ENCODE assay signal across 8 mouse cellular contexts in genomic region chr3:52047537-52047936, GRCm38 (mm10). TPM values are rescaled to one million over a fixed set of nuclear protein-coding genes. Genes with fewer than 3 reads are reported as not detected.
DNase-seq lines count a peak whose midpoint lies in the region; ATAC-seq and TF ChIP-seq lines count a peak whose summit lies in the region.

No protein-coding gene starts in this region.

- peak overlapping the region; percentile 42 for H3K27ac ChIP-seq in kidney, adult 2 months (ENCODE audit: insufficient read depth, low read depth, low read length)
- H3K27ac ChIP-seq in embryonic facial prominence, embryonic 12.5 days: peak overlapping the region; percentile 97
- H3K27ac ChIP-seq in hindbrain, embryonic 16.5 days (ENCODE audit: low read depth, low read length): peak overlapping the region; percentile 89
- peak overlapping the region; percentile 90 for H3K27ac ChIP-seq in midbrain, embryonic 16.5 days (ENCODE audit: low read length)

- no peak for TF ChIP-seq CTCF in kidney, adult 2 months (conservative IDR thresholded peaks at IDR 0.05; ENCODE audit: insufficient read depth, insufficient read length, low read depth, low read length)

- no peak overlapping the region for H3K4me3 ChIP-seq in kidney, adult 2 months (ENCODE audit: insufficient read depth, low read depth, low read length)
- no peak overlapping the region for H3K4me3 ChIP-seq in embryonic facial prominence, embryonic 12.5 days
- H3K4me3 ChIP-seq in hindbrain, embryonic 16.5 days (ENCODE audit: low read length): no peak overlapping the region
- H3K4me3 ChIP-seq in midbrain, embryonic 16.5 days (ENCODE audit: low read depth, low read length): no peak overlapping the region

- no peak for DNase-seq in kidney, adult 2 months
- DNase-seq in kidney, adult 9 months: no peak
- no peak for DNase-seq in right cerebral cortex, postnatal 14 days
- DNase-seq in urinary bladder, postnatal 14 days (ENCODE audit: low spot score): no peak
- DNase-seq in gastrocnemius, postnatal 4 days (ENCODE audit: low spot score in 2 of 2): no peak

- WGBS in kidney, adult 2 months: 82% methylated on average over 8 of the region's 8 CpGs
- 84% methylated on average over 8 of the region's 8 CpGs for WGBS in embryonic facial prominence, embryonic 12.5 days
- 68% methylated on average over 8 of the region's 8 CpGs for WGBS in hindbrain, embryonic 16.5 days
- 68% methylated on average over 8 of the region's 8 CpGs for WGBS in midbrain, embryonic 16.5 days

- no peak for TF ChIP-seq POLR2A in kidney, adult 2 months (IDR thresholded peaks at IDR 0.05; ENCODE audit: low read depth, low read length)

- H3K36me3 ChIP-seq in kidney, adult 2 months (ENCODE audit: control insufficient read depth, insufficient read depth, low read length): no peaks in the 10 kb centered on the region
- H3K36me3 ChIP-seq in embryonic facial prominence, embryonic 12.5 days: no peaks in the 10 kb centered on the region
- no peaks in the 10 kb centered on the region for H3K36me3 ChIP-seq in hindbrain, embryonic 16.5 days (ENCODE audit: control insufficient read depth, insufficient read depth, low read length)
- no peaks in the 10 kb centered on the region for H3K36me3 ChIP-seq in midbrain, embryonic 16.5 days (ENCODE audit: control insufficient read depth, insufficient read depth, low read length)

- no peak overlapping the region for H3K9ac ChIP-seq in embryonic facial prominence, embryonic 12.5 days
- H3K9ac ChIP-seq in hindbrain, embryonic 16.5 days (ENCODE audit: low read depth, low read length): peak overlapping the region; percentile 59
- H3K9ac ChIP-seq in midbrain, embryonic 16.5 days (ENCODE audit: low read depth, low read length): peak overlapping the region; percentile 57; the same call in 1 of the 2 replicates

- ATAC-seq in embryonic facial prominence, embryonic 12.5 days (ENCODE audit: insufficient number of reproducible peaks, insufficient read depth, low FRiP score, low TSS enrichment): no peak
- ATAC-seq in hindbrain, embryonic 16.5 days: no peak
- ATAC-seq in midbrain, embryonic 16.5 days: no peak; the same call in 1 of the 2 replicates

- H3K9me3 ChIP-seq in embryonic facial prominence, embryonic 12.5 days: no peaks in the 10 kb centered on the region
- H3K9me3 ChIP-seq in hindbrain, embryonic 16.5 days (ENCODE audit: control insufficient read depth, low read length): no peaks in the 10 kb centered on the region
- no peaks in the 10 kb centered on the region for H3K9me3 ChIP-seq in midbrain, embryonic 16.5 days (replicated peaks; ENCODE audit: control insufficient read depth, low read length, poor library complexity, severe bottlenecking)

- H3K27me3 ChIP-seq in kidney, adult 2 months (replicated peaks; ENCODE audit: control insufficient read depth, insufficient read depth, low read length): no peaks in the 10 kb centered on the region
- no peaks in the 10 kb centered on the region for H3K27me3 ChIP-seq in embryonic facial prominence, embryonic 12.5 days
- no peaks in the 10 kb centered on the region for H3K27me3 ChIP-seq in hindbrain, embryonic 16.5 days (replicated peaks; ENCODE audit: control insufficient read depth, insufficient read depth, low read length)
- no peaks in the 10 kb centered on the region for H3K27me3 ChIP-seq in midbrain, embryonic 16.5 days (ENCODE audit: control insufficient read depth, insufficient read depth, low read depth, low read length)

- H3K4me1 ChIP-seq in kidney, adult 2 months (ENCODE audit: control insufficient read depth, insufficient read depth, low read length): peaks cover 7% of the 10 kb centered on the region; the same call in 1 of the 2 replicates
- H3K4me1 ChIP-seq in embryonic facial prominence, embryonic 12.5 days: peaks cover 38% of the 10 kb centered on the region
- peaks cover 42% of the 10 kb centered on the region for H3K4me1 ChIP-seq in hindbrain, embryonic 16.5 days (ENCODE audit: control insufficient read depth, insufficient read depth, low read depth, low read length)
- peaks cover 39% of the 10 kb centered on the region for H3K4me1 ChIP-seq in midbrain, embryonic 16.5 days (ENCODE audit: control insufficient read depth, insufficient read depth, low read length)

- peak overlapping the region; percentile 49; the same call in 1 of the 2 replicates for H3K4me2 ChIP-seq in embryonic facial prominence, embryonic 12.5 days (replicated peaks)
- peak overlapping the region; percentile 69 for H3K4me2 ChIP-seq in hindbrain, embryonic 16.5 days (ENCODE audit: low read length)
- peak overlapping the region; percentile 71 for H3K4me2 ChIP-seq in midbrain, embryonic 16.5 days (ENCODE audit: low read length)

RNA-seq across cellular contexts. Expression of gene Maml3, which starts 57.3 kb away (rescaled TPM):
- 3.6 and 3.7 TPM in 2 replicates for polyA plus RNA-seq in kidney, adult 2 months (2012; rRNA removed)
- 6.4 TPM in 2 replicates for polyA plus RNA-seq in embryonic facial prominence, embryonic 12.5 days (2016; fragmentation: Nextera tagmentation; extraction: Ambion mirVana)
- 5.2 and 6.2 TPM in 2 replicates for polyA plus RNA-seq in hindbrain, embryonic 16.5 days (2015; fragmentation: Nextera tagmentation; extraction: Ambion mirVana)
- 5.7 and 6.9 TPM in 2 replicates for polyA plus RNA-seq in midbrain, embryonic 16.5 days (2015; fragmentation: Nextera tagmentation; extraction: Ambion mirVana)
- total RNA-seq in gastrocnemius, postnatal 4 days (2021): 1 to 10 TPM; 6.5 to 7.3 TPM

Comparison
In these comparisons a context has a peak if more than half of its experiments do, and no peak if none do; other contexts are left out.
1. H3K27ac ChIP-seq: peak in every context shown above with its lines; median percentile 97 in embryonic facial prominence, embryonic 12.5 days; 90 in midbrain, embryonic 16.5 days; 89 in hindbrain, embryonic 16.5 days; 42 in kidney, adult 2 months.